Mouse (Mus musculus): Measurements from ENCODE around the gene Zbp1.

Gene Zbp1

GRCm38 (mm10) chr2:173218416-173219141 is at the start of gene Zbp1:
Gene Zbp1, minus strand, starts transcription at chr2:173218923.
- DNase-seq (ENCODE audit: low spot score in 2 of 2): peak; percentile 46 to 61

- DNase-seq (ENCODE audit: low spot score in 2 of 2): no peak
Observed at GRCm38 (mm10) chr2:173267562-173267961, 48.8 kb upstream of the Zbp1 start.

- no peak for DNase-seq (ENCODE audit: low spot score in 2 of 2)
Observed at GRCm38 (mm10) chr2:173266349-173267112, 47.8 kb upstream of the Zbp1 start.

GRCm38 (mm10) chr2:173265468-173266265 is 46.9 kb upstream of the Zbp1 start:
- no peak for DNase-seq (ENCODE audit: low spot score in 2 of 2)

- no peak for DNase-seq (ENCODE audit: low spot score in 2 of 2)
Observed at GRCm38 (mm10) chr2:173264467-173265128, 45.9 kb upstream of the Zbp1 start.

GRCm38 (mm10) chr2:173263636-173264330 is 45.1 kb upstream of the Zbp1 start:
- peak in 1 of 2 experiments; percentile 34 for DNase-seq (ENCODE audit: low spot score in 2 of 2)

- peak; percentile 34 to 51 for DNase-seq (ENCODE audit: low spot score in 2 of 2)
Observed at GRCm38 (mm10) chr2:173261497-173261896, 42.8 kb upstream of the Zbp1 start.

GRCm38 (mm10) chr2:173258459-173259091 is 39.9 kb upstream of the Zbp1 start:
- DNase-seq (ENCODE audit: low spot score in 2 of 2): no peak

GRCm38 (mm10) chr2:173257610-173258009 is 38.9 kb upstream of the Zbp1 start:
- DNase-seq (ENCODE audit: low spot score in 2 of 2): peak; percentile 82 to 87

- no peak for DNase-seq (ENCODE audit: low spot score in 2 of 2)
Observed at GRCm38 (mm10) chr2:173256552-173256949, 37.8 kb upstream of the Zbp1 start.

GRCm38 (mm10) chr2:173255810-173256551 is 37.3 kb upstream of the Zbp1 start:
- DNase-seq (ENCODE audit: low spot score in 2 of 2): peak in 1 of 2 experiments; percentile 29

- DNase-seq (ENCODE audit: low spot score in 2 of 2): no peak
Observed at GRCm38 (mm10) chr2:173253761-173254662, 35.3 kb upstream of the Zbp1 start.

- no peak for DNase-seq (ENCODE audit: low spot score in 2 of 2)
Observed at GRCm38 (mm10) chr2:173251675-173252074, 33.0 kb upstream of the Zbp1 start.

GRCm38 (mm10) chr2:173251133-173251532 is 32.4 kb upstream of the Zbp1 start:
- DNase-seq (ENCODE audit: low spot score in 2 of 2): no peak

GRCm38 (mm10) chr2:173250411-173250810 is 31.7 kb upstream of the Zbp1 start:
- DNase-seq (ENCODE audit: low spot score in 2 of 2): peak in 1 of 2 experiments; percentile 59

- DNase-seq (ENCODE audit: low spot score in 2 of 2): no peak
Observed at GRCm38 (mm10) chr2:173249965-173250364, 31.2 kb upstream of the Zbp1 start.

- DNase-seq (ENCODE audit: low spot score in 2 of 2): no peak
Observed at GRCm38 (mm10) chr2:173249386-173249785, 30.7 kb upstream of the Zbp1 start.

- DNase-seq (ENCODE audit: low spot score in 2 of 2): no peak
Observed at GRCm38 (mm10) chr2:173248822-173249221, 30.1 kb upstream of the Zbp1 start.

- DNase-seq (ENCODE audit: low spot score in 2 of 2): no peak
Observed at GRCm38 (mm10) chr2:173247911-173248310, 29.2 kb upstream of the Zbp1 start.

Measured in heart, adult 9 months (tissue).